Mouse (Mus musculus): Measurements from ENCODE around the gene Zfp975. TPM values are rescaled to one million over a fixed set of nuclear protein-coding genes. Genes with fewer than 3 reads are reported as not detected.
"Not testable (repeated sequence)": the region's sequence is repeated elsewhere in the genome, so short reads cannot be mapped to it uniquely, and the experiment has no call there.

The Zfp975 gene
- polyA plus RNA-seq, 1 experiment from 2014 or later = 7.2 TPM

GRCm38 (mm10) chr7:42642152-42643115 lies 50.1 kb downstream of the Zfp975 start, which contains the start of gene Zfp976:
Gene Zfp976, minus strand, starts transcription at chr7:42642588.
- H3K9ac ChIP-seq (replicated peaks; ENCODE audit: low read depth, low read length) = peak within 1 kb of the TSS; percentile 28
- not testable (repeated sequence) for H3K36me3 ChIP-seq (ENCODE audit: control insufficient read depth, insufficient read depth, low read length); H3K27me3 ChIP-seq (ENCODE audit: control insufficient read depth, insufficient read depth, low read length); H3K4me1 ChIP-seq (ENCODE audit: control insufficient read depth, insufficient read depth, low read length); H3K9me3 ChIP-seq (ENCODE audit: control insufficient read depth, low read length); H3K27ac ChIP-seq (ENCODE audit: low read depth, low read length)
- peak within 1 kb of the TSS; percentile 36 for H3K4me3 ChIP-seq (ENCODE audit: low read depth, low read length)
- ATAC-seq (ENCODE audit: low read depth) = peak; percentile 99
- H3K4me2 ChIP-seq (ENCODE audit: low read depth, low read length) = peak within 1 kb of the TSS; percentile 46
- 3% methylated on average over 25 of the region's 25 CpGs for WGBS

GRCm38 (mm10) chr7:42631031-42631430 lies 61.5 kb downstream of the Zfp975 start:
- not testable (repeated sequence) for H3K4me3 ChIP-seq (ENCODE audit: low read depth, low read length); H3K27me3 ChIP-seq (ENCODE audit: control insufficient read depth, insufficient read depth, low read length); H3K9me3 ChIP-seq (ENCODE audit: control insufficient read depth, low read length); H3K4me1 ChIP-seq (ENCODE audit: control insufficient read depth, insufficient read depth, low read length); H3K27ac ChIP-seq (ENCODE audit: low read depth, low read length); H3K4me2 ChIP-seq (ENCODE audit: low read depth, low read length); H3K36me3 ChIP-seq (ENCODE audit: control insufficient read depth, insufficient read depth, low read length); H3K9ac ChIP-seq (replicated peaks; ENCODE audit: low read depth, low read length); ATAC-seq (ENCODE audit: low read depth)

Other genes starting within 250 kb of the Zfp975 start
- gene 4933421I07Rik, start 244.6 kb downstream of the Zfp975 start, polyA plus RNA-seq (2014; fragmentation: Nextera tagmentation; extraction: Ambion mirVana) = not detected in 2 replicates
- gene Zfp141, start 187.0 kb downstream of the Zfp975 start, polyA plus RNA-seq (2014; fragmentation: Nextera tagmentation; extraction: Ambion mirVana) = 15.8 and 16.3 TPM in 2 replicates
- gene Gm21028, start 114.2 kb downstream of the Zfp975 start, polyA plus RNA-seq (2014; fragmentation: Nextera tagmentation; extraction: Ambion mirVana) = not detected in 2 replicates
- 1.8 and 3.1 TPM in 2 replicates for gene Zfp977, start 100.2 kb downstream of the Zfp975 start, polyA plus RNA-seq (2014; fragmentation: Nextera tagmentation; extraction: Ambion mirVana)
- gene Zfp976, start 50.2 kb downstream of the Zfp975 start, polyA plus RNA-seq (2014; fragmentation: Nextera tagmentation; extraction: Ambion mirVana) = 1.7 and 3.0 TPM in 2 replicates
- not detected in 2 replicates for gene Gm17067, start 34.3 kb upstream of the Zfp975 start, polyA plus RNA-seq (2014; fragmentation: Nextera tagmentation; extraction: Ambion mirVana)
- not detected in 2 replicates for gene Vmn2r62, start 100.8 kb upstream of the Zfp975 start, polyA plus RNA-seq (2014; fragmentation: Nextera tagmentation; extraction: Ambion mirVana)
- not detected in 2 replicates for gene Gm2381, start 174.5 kb upstream of the Zfp975 start, polyA plus RNA-seq (2014; fragmentation: Nextera tagmentation; extraction: Ambion mirVana)
- not detected in 2 replicates for gene Vmn2r63, start 241.1 kb upstream of the Zfp975 start, polyA plus RNA-seq (2014; fragmentation: Nextera tagmentation; extraction: Ambion mirVana)